Mouse (Mus musculus) ovary, adult 2 months (tissue): ENCODE results near the gene Defa20. TPM values are rescaled to one million over a fixed set of nuclear protein-coding genes. Genes with fewer than 3 reads are reported as not detected.

ENCODE experiments used
- polyA plus RNA-seq: library from polyadenylated mRNA; depleted of rRNA; stranded (reverse); fragments of >200 nt; gene quantifications from 2 replicates; pipeline ENCODE4 v1.2.3, GENCODE M21; 2012; rRNA removed

The Defa20 gene
- 0.83 TPM in 1 of 2 replicates, not detected in the other for polyA plus RNA-seq

DNA sequence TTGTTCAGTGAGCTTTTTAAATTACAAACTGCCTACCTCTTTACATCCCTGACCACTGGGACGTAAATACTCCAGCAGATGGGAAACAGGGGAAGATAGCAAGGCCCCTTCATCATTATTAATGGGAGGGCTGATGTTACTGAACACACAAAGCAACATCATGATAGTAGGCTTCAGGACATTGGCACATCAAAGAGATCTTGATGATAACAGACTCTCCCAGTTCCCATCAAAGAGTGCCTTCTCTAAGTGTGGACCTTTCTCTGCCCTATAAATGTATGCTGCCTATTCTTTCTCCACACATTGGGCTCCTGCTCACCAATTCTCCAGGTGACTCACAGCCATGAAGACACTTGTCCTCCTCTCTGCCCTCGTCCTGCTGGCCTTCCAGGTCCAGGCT lies at the start of gene Defa20:
TSS of gene Defa20 (plus strand) at position 301 of the 400 bp plus-strand sequence.

DNA sequence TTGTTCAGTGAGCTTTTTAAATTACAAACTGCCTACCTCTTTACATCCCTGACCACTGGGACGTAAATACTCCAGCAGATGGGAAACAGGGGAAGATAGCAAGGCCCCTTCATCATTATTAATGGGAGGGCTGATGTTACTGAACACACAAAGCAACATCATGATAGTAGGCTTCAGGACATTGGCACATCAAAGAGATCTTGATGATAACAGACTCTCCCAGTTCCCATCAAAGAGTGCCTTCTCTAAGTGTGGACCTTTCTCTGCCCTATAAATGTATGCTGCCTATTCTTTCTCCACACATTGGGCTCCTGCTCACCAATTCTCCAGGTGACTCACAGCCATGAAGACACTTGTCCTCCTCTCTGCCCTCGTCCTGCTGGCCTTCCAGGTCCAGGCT lies 19.7 kb downstream of the Defa20 start, which contains the start of gene Defa32:
TSS of gene Defa32 (plus strand) at position 301 of the 400 bp plus-strand sequence.

Other genes with a start within 250 kb of the Defa20 start
- not detected in 2 replicates for gene Defa27, start 193.7 kb upstream of the Defa20 start, polyA plus RNA-seq
- gene Defa29, start 182.2 kb upstream of the Defa20 start, polyA plus RNA-seq = not detected in 2 replicates
- not detected in 2 replicates for gene Defa2, start 130.7 kb upstream of the Defa20 start, polyA plus RNA-seq
- not detected in 2 replicates for gene Defa33, start 117.4 kb upstream of the Defa20 start, polyA plus RNA-seq
- not detected in 2 replicates for gene Defa36, start 81.8 kb upstream of the Defa20 start, polyA plus RNA-seq
- not detected in 2 replicates for gene Gm7849, start 52.7 kb upstream of the Defa20 start, polyA plus RNA-seq
- gene Defa32, start 19.8 kb downstream of the Defa20 start, polyA plus RNA-seq = 0.83 TPM in 1 of 2 replicates, not detected in the other
- gene Defa37, start 56.1 kb downstream of the Defa20 start, polyA plus RNA-seq = not detected in 2 replicates
- gene Defa28, start 73.7 kb downstream of the Defa20 start, polyA plus RNA-seq = not detected in 2 replicates
- 1.2 TPM in 1 of 2 replicates, not detected in the other for gene Gm7861, start 85.2 kb downstream of the Defa20 start, polyA plus RNA-seq
- gene Defa26, start 108.9 kb downstream of the Defa20 start, polyA plus RNA-seq = not detected in 2 replicates
- gene Defa17, start 146.5 kb downstream of the Defa20 start, polyA plus RNA-seq = not detected in 2 replicates
- not detected in 2 replicates for gene Defa34, start 156.5 kb downstream of the Defa20 start, polyA plus RNA-seq
- gene AY761184, start 194.4 kb downstream of the Defa20 start, polyA plus RNA-seq = not detected in 2 replicates
- 0.80 and 1.1 TPM in 2 replicates for gene Defa24, start 225.2 kb downstream of the Defa20 start, polyA plus RNA-seq